Mouse (Mus musculus) heart, embryonic 14.5 days (tissue): ENCODE data around the gene Deaf1. TPM values are rescaled to one million over a fixed set of nuclear protein-coding genes. Genes with fewer than 3 reads are reported as not detected.

Source experiments
- ATAC-seq: fragments of 200-750 bp; cut with Nextera tagmentation; 2 replicates; pipeline ENCODE4 v1.8.0; 2017; ENCODE audit warnings: low read depth, moderate TSS enrichment; ENCODE audit not compliant: insufficient number of reproducible peaks, insufficient read depth, low FRiP score
- H3K27ac ChIP-seq, 2 experiments: fragments of 200-500 bp in 1 of 2; fragments of 300-500 bp in 1 of 2; sonication (generic) in 1 of 2; replicated peaks in 1 of 2; 2 replicates each; pipeline ENCODE4 v1.5.1; 2012 to 2014; ENCODE audit warnings: low read depth in 2 of 2, low read length in 2 of 2, control low read depth in 1 of 2, mild to moderate bottlenecking in 1 of 2, mixed read lengths in 1 of 2; ENCODE audit not compliant: control insufficient read depth in 1 of 2, insufficient read depth in 1 of 2
- H3K27me3 ChIP-seq: fragments of 300-500 bp; sonication (generic); 2 replicates; pipeline ENCODE4 v1.6.1; 2014; ENCODE audit warnings: mild to moderate bottlenecking, low read length, control low read depth; ENCODE audit not compliant: control insufficient read depth, insufficient read depth
- H3K36me3 ChIP-seq: fragments of 300-500 bp; sonication (generic); 2 replicates; pipeline ENCODE4 v1.6.1; 2014; ENCODE audit warnings: mild to moderate bottlenecking, control low read depth, low read length, mixed read lengths; ENCODE audit not compliant: control insufficient read depth, insufficient read depth
- H3K4me1 ChIP-seq, 2 experiments: fragments of 200-500 bp in 1 of 2; fragments of 300-500 bp in 1 of 2; sonication (generic) in 1 of 2; 2 replicates each; pipeline ENCODE4 v1.6.1; 2012 to 2014; ENCODE audit warnings: low read length in 2 of 2, control low read depth in 1 of 2, mixed read lengths in 1 of 2; ENCODE audit not compliant: control insufficient read depth in 2 of 2, insufficient read depth in 2 of 2
- H3K4me2 ChIP-seq: fragments of 300-500 bp; sonication (generic); 2 replicates; pipeline ENCODE4 v1.6.1; 2014; ENCODE audit warnings: mild to moderate bottlenecking, low read length
- H3K4me3 ChIP-seq, 2 experiments: fragments of 200-500 bp in 1 of 2; fragments of 300-500 bp in 1 of 2; sonication (generic) in 1 of 2; 2 replicates each; pipeline ENCODE4 v1.5.1; 2012 to 2014; ENCODE audit warnings: low read length in 2 of 2, mild to moderate bottlenecking in 2 of 2, control low read depth in 1 of 2, low read depth in 1 of 2, moderate library complexity in 1 of 2; ENCODE audit not compliant: control insufficient read depth in 1 of 2, insufficient read depth in 1 of 2
- H3K9ac ChIP-seq: fragments of 300-500 bp; sonication (generic); 2 replicates; pipeline ENCODE4 v1.6.1; 2014; ENCODE audit warnings: mild to moderate bottlenecking, low read length
- H3K9me3 ChIP-seq: fragments of 300-500 bp; sonication (generic); 2 replicates; pipeline ENCODE4 v1.6.1; 2016; ENCODE audit warnings: low read length, control low read depth; ENCODE audit not compliant: control insufficient read depth
- WGBS: fragments of 180-500 bp; shearing (Covaris S2); extraction: QIAGEN DNeasy Blood & Tissue Kit; methylation state at CpG from one replicate; pipeline ENCODE4 v1.1.7; 2014; 5-methylcytosine and 5-hydroxymethylcytosine counted together
- polyA plus RNA-seq: library from polyadenylated mRNA; unstranded; fragments of >200 nt; fragmentation: Nextera tagmentation; extraction: Ambion mirVana; gene quantifications from 2 replicates; pipeline ENCODE4 v1.2.1, GENCODE M21; 2014

The Deaf1 gene
- polyA plus RNA-seq, 1 experiment from 2014 or later, result 36.9 TPM

DNA sequence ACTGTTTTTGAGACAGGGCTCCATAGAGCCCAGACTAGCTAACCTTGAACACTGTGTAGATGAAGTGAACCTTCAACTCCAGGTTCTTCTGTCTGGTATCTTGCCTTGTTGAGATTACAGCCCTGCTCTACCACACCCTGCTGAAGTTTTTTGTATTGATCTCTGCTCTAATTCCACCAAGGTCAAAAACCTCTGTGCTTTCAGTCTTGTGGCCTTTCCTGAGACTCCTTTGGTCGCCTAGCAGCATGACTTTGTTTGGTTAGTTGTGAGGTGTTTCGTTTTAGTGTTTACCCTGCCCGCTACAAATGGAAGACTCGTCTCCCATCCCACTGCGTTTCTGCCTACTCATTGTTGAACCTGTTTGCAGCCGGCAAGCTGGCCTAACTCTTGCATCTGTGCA is 23.6 kb upstream of the Deaf1 start:
- no peaks in the 10 kb centered on the region for H3K4me1 ChIP-seq
- no peak overlapping the region for H3K4me3 ChIP-seq
- H3K9me3 ChIP-seq, result no peaks in the 10 kb centered on the region
- H3K27me3 ChIP-seq, result no peaks in the 10 kb centered on the region
- no peak overlapping the region for H3K4me2 ChIP-seq
- no peak for ATAC-seq
- 76% methylated on average over 6 of the region's 6 CpGs for WGBS
- no peak overlapping the region for H3K9ac ChIP-seq
- no peaks in the 10 kb centered on the region for H3K36me3 ChIP-seq
- H3K27ac ChIP-seq, result no peak overlapping the region

DNA sequence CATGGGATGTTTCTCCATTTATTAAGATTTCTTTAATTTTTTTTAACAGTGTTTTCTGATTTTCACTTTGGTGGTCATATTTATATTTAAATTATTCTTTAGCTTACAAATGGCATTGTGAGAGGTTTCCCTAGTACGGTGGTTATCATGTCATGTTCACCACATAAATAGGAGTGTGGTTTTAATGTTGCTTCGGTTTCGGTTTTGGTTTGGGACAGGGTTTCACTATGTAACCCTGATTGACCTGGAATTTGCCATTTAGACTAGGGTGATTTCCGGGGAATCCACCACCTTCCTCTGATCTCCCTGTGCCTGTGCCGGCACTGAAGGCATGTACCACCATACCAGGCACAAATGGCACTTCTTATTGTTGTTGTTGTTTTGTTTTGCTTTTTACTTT is 17.3 kb upstream of the Deaf1 start:
- no peak for ATAC-seq
- Histone ChIP-seq H3K4me2 (no peak overlapping the region), H3K36me3 (no peaks in the 10 kb centered on the region), H3K4me1 (no peaks in the 10 kb centered on the region), H3K4me3 (no peak overlapping the region), H3K27me3 (no peaks in the 10 kb centered on the region), H3K9ac (no peak overlapping the region), H3K27ac (no peak overlapping the region), H3K9me3 (no peaks in the 10 kb centered on the region)
- 86% methylated on average over 5 of the region's 5 CpGs for WGBS

DNA sequence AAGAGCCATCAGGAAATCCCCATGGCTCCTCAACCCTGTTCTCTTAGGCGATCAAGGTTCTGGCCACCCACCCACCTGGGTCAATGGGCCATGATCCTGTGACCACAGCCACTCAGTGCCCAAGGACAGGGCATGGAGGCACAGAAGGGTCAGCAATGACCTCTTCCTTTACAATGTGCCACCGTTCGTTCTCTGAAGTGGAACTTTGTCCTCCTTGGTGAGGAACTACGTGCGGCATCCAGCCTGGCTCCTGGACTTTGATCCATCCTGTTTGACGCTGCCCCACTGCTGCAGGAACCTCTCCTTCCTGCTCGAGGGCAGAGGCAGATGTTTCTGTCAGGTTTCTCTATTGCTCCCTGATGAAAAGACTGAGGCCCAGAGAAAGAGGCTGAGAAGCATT is 16.2 kb upstream of the Deaf1 start:
- Histone ChIP-seq H3K27me3 (0 out of 2 replicates have a peak, but pooled peaks cover 3% of the 10 kb centered on the region), H3K4me1 (peaks cover under 1 to 3% of the 10 kb centered on the region in 2 experiments; a peak in 2 of 4 replicates), H3K9me3 (no peaks in the 10 kb centered on the region), H3K4me3 (no peak overlapping the region), H3K36me3 (no peaks in the 10 kb centered on the region), H3K27ac (no peak overlapping the region), H3K4me2 (no peak overlapping the region), H3K9ac (no peak overlapping the region)
- 71% methylated on average over 7 of the region's 7 CpGs for WGBS
- no peak for ATAC-seq

DNA sequence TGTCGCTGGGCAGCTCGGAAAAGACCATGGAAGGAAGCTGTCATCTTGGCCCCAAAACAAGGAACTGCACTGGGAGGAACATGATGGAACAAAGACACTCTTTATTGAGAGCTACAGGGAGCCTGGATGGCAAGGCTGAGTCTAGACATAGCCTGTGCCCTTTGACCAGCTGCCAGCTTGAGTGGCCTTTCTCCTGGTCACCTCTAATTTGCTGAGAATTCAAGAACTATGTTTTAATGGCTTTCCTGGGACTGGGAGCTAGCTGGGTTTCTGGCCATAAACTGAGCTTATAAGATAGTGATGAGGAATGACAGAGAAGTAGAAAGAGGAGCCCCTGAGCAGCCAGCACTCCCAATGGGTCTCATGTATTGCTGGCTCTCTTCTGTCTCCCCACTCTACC is 15.7 kb upstream of the Deaf1 start:
- no peak for ATAC-seq
- Histone ChIP-seq H3K9ac (no peak overlapping the region), H3K4me2 (no peak overlapping the region), H3K27me3 (0 out of 2 replicates have a peak, but pooled peaks cover 3% of the 10 kb centered on the region), H3K27ac (no peak overlapping the region), H3K36me3 (no peaks in the 10 kb centered on the region), H3K9me3 (no peaks in the 10 kb centered on the region), H3K4me1 (peaks cover 3 to 6% of the 10 kb centered on the region in 2 experiments), H3K4me3 (no peak overlapping the region)
- 72% methylated on average over 2 of the region's 2 CpGs for WGBS

DNA sequence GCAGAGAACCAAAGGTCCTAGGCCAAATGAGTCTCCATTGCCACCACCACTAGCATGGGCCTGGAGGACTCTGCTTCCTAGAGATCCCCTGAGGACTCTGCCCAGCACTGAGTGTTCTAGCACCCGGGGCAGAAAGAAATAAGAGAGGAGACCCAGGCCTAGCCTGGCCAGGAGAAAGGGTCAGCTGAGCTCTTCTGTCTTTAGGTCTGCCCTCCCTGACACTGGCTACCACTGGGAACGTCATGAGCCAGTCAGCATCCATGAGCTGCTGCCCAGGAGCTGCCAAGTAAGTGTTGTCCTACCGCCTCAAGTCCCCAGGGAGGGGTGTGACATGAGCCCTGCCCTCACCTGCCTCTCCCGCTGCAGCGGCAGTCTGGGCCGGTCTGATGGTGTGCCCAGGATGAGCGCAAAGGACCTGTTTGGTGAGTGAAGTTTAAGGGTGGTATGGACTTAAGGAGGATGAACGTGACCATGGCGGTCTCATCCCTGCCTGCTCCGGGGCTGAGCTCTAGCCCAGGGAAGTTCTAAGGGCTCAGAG is 14.3 kb upstream of the Deaf1 start:
- 0 out of 2 replicates have a peak, but pooled peaks cover 3% of the 10 kb centered on the region for H3K27me3 ChIP-seq
- WGBS, result 70% methylated on average over 10 of the region's 10 CpGs
- no peak for ATAC-seq

DNA sequence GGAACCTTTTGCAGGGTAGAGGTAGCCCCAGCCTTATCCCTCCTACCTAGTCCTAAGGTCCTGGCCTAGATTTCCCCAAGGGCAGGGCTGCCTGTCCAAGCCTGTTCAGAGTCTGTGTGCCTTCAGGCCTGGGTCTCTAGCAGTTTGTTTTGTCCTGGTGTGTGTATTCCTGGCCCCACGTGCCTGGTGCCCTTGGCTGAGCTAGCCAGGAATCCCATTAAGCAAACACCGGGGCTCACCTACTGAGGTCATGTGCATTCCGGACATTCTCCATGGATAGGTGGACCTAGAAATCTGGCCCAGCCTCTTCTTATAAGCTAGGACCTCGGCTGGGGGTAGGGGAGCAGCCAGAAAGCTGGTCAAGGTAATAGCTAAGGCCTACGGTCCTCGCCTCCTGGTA is 13.0 kb upstream of the Deaf1 start:
- no peak overlapping the region for H3K4me3 ChIP-seq
- H3K9me3 ChIP-seq, result no peaks in the 10 kb centered on the region
- ATAC-seq, result no peak
- H3K27me3 ChIP-seq, result 0 out of 2 replicates have a peak, but pooled peaks cover 3% of the 10 kb centered on the region
- no peaks in the 10 kb centered on the region; the same call in 1 of the 2 replicates for H3K36me3 ChIP-seq
- H3K4me1 ChIP-seq, result peaks cover 3 to 6% of the 10 kb centered on the region in 2 experiments
- no peak overlapping the region for H3K4me2 ChIP-seq
- no peak overlapping the region for H3K27ac ChIP-seq
- peak overlapping the region; percentile 25; the same call in 1 of the 2 replicates for H3K9ac ChIP-seq
- 77% methylated on average over 6 of the region's 6 CpGs for whole genome bisulfite sequencing

More for the DNA sequence above, 14.3 kb upstream of the Deaf1 start:
- Histone ChIP-seq H3K36me3 (no peaks in the 10 kb centered on the region), H3K9ac (no peak overlapping the region), H3K9me3 (no peaks in the 10 kb centered on the region), H3K4me3 (no peak overlapping the region), H3K4me1 (peaks cover 3 to 6% of the 10 kb centered on the region in 2 experiments), H3K27ac (no peak overlapping the region), H3K4me2 (no peak overlapping the region)

DNA sequence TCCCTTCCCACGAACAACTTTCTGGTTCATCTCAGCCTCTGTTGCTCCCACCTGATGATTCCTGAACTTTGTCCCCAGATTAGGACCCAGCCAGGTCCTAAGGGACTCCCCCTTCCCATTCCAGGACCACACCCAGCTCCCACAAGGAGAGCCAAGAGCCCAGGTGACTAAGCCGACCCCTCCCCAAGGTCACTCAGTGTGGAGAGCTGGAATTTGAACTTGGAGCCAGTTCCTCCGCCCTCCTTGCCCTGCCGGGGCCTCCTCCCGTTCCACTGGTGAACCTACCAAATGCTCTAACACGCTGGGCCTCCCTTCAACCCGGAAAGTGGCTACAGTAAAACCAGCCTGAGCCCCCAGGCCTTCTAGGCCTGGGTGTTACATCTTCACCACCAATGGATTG is 12.5 kb upstream of the Deaf1 start:
- H3K9ac ChIP-seq, result peak overlapping the region; percentile 25; the same call in 1 of the 2 replicates
- no peaks in the 10 kb centered on the region; the same call in 1 of the 2 replicates for H3K36me3 ChIP-seq
- no peaks in the 10 kb centered on the region for H3K9me3 ChIP-seq
- no peak overlapping the region for H3K27ac ChIP-seq
- ATAC-seq, result no peak
- H3K4me3 ChIP-seq, result no peak overlapping the region
- WGBS, result 80% methylated on average over 7 of the region's 7 CpGs
- H3K4me2 ChIP-seq, result no peak overlapping the region
- 0 out of 2 replicates have a peak, but pooled peaks cover 3% of the 10 kb centered on the region for H3K27me3 ChIP-seq
- H3K4me1 ChIP-seq, result peaks cover 3 to 6% of the 10 kb centered on the region in 2 experiments
